Mouse (Mus musculus) hindbrain, postnatal 0 days (tissue): ENCODE data around the gene Gtpbp1. TPM values are rescaled to one million over a fixed set of nuclear protein-coding genes. Genes with fewer than 3 reads are reported as not detected.

ENCODE experiments used
- ATAC-seq: fragments of 200-750 bp; cut with Nextera tagmentation; 2 replicates; pipeline ENCODE4 v1.8.0; 2017; ENCODE audit warnings: mild to moderate bottlenecking, moderate TSS enrichment, moderate library complexity
- DNase-seq: peaks from one replicate; pipeline ENCODE4 v3.0.0-alpha.2; 2015; ENCODE audit warnings: low spot score
- H3K27ac ChIP-seq: fragments of 300-500 bp; sonication (generic); 2 replicates; pipeline ENCODE4 v1.5.1; 2014; ENCODE audit warnings: mild to moderate bottlenecking
- H3K27me3 ChIP-seq: fragments of 300-500 bp; sonication (generic); 2 replicates; pipeline ENCODE4 v1.6.1; 2014; ENCODE audit warnings: low read length, mixed read lengths; ENCODE audit not compliant: insufficient read depth
- H3K36me3 ChIP-seq: fragments of 300-500 bp; sonication (generic); 2 replicates; pipeline ENCODE4 v1.6.1; 2014; ENCODE audit warnings: low read length, mixed read lengths; ENCODE audit not compliant: insufficient read depth
- H3K4me1 ChIP-seq: fragments of 300-500 bp; sonication (generic); 2 replicates; pipeline ENCODE4 v1.6.1; 2014; ENCODE audit warnings: antibody characterized with exemption, low read length, mixed read lengths; ENCODE audit not compliant: insufficient read depth
- H3K4me2 ChIP-seq: fragments of 300-500 bp; sonication (generic); 2 replicates; pipeline ENCODE4 v1.6.1; 2014; ENCODE audit warnings: low read depth, mild to moderate bottlenecking, low read length, moderate library complexity, mixed read lengths
- H3K4me3 ChIP-seq: fragments of 300-500 bp; sonication (generic); 2 replicates; pipeline ENCODE4 v1.5.1; 2014; ENCODE audit warnings: low read length
- H3K9ac ChIP-seq: fragments of 300-500 bp; sonication (generic); replicated peaks from 2 replicates; pipeline ENCODE4 v1.6.1; 2014; ENCODE audit warnings: mild to moderate bottlenecking, low read length, moderate library complexity, mixed read lengths
- H3K9me3 ChIP-seq: fragments of 300-500 bp; sonication (generic); 2 replicates; pipeline ENCODE4 v1.6.1; 2016; ENCODE audit warnings: low read length, mixed read lengths
- CTCF ChIP-seq: IDR thresholded peaks from 2 replicates; pipeline ENCODE4 v1.5.1; 2016; ENCODE audit warnings: antibody characterized with exemption, control low read depth, low read depth
- WGBS: fragments of 180-500 bp; shearing (Covaris S2); extraction: QIAGEN DNeasy Blood & Tissue Kit; methylation state at CpG from one replicate; pipeline ENCODE4 v1.1.7; 2014; 5-methylcytosine and 5-hydroxymethylcytosine counted together
- polyA plus RNA-seq: library from polyadenylated mRNA; unstranded; fragments of >200 nt; fragmentation: Nextera tagmentation; extraction: Ambion mirVana; gene quantifications from 2 replicates; pipeline ENCODE4 v1.2.1, GENCODE M21; 2015
- total RNA-seq: library from RNA; depleted of rRNA; stranded (reverse); fragments of >200 nt; gene quantifications from 2 replicates; pipeline ENCODE4 v1.2.3, GENCODE M21; 2014

Gene Gtpbp1
- total and polyA plus RNA-seq, 2 experiments from 2014 or later, result 38.3 to 88.2 TPM

DNA sequence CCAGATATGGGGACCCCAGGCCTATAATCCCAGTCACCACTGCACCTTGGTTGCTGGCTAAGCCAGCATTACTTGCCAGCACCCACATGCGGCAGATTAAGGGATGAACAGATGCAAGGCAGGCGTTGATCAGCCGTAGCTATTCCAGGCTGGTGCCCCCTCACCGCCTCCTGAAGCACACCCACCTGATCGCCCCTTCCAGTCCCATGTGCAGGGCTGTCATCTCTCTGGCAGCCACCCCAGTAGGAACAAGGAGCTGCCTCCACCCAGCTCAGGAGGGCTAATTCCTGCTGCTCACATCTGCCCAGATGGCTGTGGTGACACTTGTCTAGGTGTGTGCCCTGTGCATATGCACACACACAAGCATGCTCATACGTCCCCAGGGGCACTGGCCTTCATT, 70.3 kb downstream of the Gtpbp1 start:
- Histone ChIP-seq H3K27me3 (no peaks in the 10 kb centered on the region), H3K9me3 (no peaks in the 10 kb centered on the region), H3K9ac (no peak overlapping the region), H3K4me2 (no peak overlapping the region), H3K27ac (no peak overlapping the region), H3K36me3 (peaks cover 21% of the 10 kb centered on the region; the same call in 1 of the 2 replicates), H3K4me1 (peaks cover 15% of the 10 kb centered on the region; the same call in 1 of the 2 replicates), H3K4me3 (no peak overlapping the region)
- DNase-seq (no peak), ATAC-seq (no peak)
- WGBS, result 85% methylated on average over 6 of the region's 6 CpGs
- no peak for TF ChIP-seq CTCF

DNA sequence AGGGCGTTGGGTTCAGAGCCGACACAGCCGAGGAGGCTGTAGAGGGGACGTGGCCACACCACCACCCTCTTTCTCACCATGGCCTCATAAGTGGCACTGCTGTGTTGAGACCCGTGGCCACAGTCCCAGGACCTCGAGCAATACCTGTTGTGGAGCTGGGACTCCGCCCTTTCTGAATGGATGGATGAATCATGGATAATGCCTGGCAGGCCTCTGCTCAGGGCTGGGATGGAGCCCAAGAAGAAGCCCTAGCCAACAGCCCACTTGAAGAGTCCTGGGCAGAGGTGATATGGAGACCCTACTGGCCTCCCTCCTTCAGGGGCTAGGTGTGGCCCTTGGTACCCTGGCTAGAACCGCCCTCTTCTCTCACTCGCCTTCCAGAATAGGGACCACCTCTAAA, 72.4 kb downstream of the Gtpbp1 start:
- DNase-seq (no peak), ATAC-seq (no peak)
- H3K27ac ChIP-seq, result no peak overlapping the region
- H3K4me1 ChIP-seq, result peaks cover 20% of the 10 kb centered on the region; the same call in 1 of the 2 replicates
- H3K4me2 ChIP-seq, result no peak overlapping the region
- H3K27me3 ChIP-seq, result no peaks in the 10 kb centered on the region
- no peak overlapping the region for H3K9ac ChIP-seq
- no peak for TF ChIP-seq CTCF
- no peaks in the 10 kb centered on the region for H3K9me3 ChIP-seq
- H3K36me3 ChIP-seq, result peaks cover 21% of the 10 kb centered on the region; the same call in 1 of the 2 replicates
- H3K4me3 ChIP-seq, result no peak overlapping the region
- 93% methylated on average over 9 of the region's 9 CpGs for WGBS

DNA sequence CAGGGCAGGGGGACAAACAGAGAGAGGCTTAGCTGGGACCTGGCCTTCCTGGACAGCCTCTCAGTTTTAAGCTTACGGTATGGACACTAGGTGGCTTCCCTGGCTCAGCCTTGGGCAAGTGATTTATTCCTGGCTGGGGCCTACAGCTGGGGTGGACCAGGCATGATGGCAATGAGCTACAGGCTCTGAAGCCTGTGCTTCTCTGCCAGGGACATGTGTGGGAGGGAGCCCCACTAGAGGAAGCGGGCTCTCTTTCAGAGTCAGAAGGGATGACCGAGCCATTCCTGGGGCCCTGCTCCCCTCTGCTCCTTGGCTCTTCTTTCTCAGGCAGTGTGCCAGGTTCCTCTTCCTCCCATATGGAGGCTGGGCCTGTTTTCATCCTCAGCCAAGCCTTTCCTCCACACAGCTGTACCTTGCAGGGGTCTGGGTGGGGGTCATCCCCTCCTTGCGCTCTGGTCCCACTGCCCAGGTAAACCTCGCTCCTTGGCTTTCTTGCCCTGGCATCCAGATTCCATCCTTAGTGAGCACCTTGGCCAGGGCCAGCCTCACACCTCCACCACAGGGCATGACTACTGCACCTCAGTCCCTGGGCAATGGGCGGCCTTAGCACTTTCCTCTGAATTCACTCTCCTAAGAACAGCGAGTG, 73.1 kb downstream of the Gtpbp1 start:
- no peak overlapping the region for H3K9ac ChIP-seq
- DNase-seq (no peak), ATAC-seq (0 out of 2 replicates have a peak, but pooled peaks have one; percentile 27)
- peak; percentile 35 for TF ChIP-seq CTCF
- H3K9me3 ChIP-seq, result no peaks in the 10 kb centered on the region
- H3K36me3 ChIP-seq, result peaks cover 21% of the 10 kb centered on the region; the same call in 1 of the 2 replicates
- H3K27me3 ChIP-seq, result no peaks in the 10 kb centered on the region
- no peak overlapping the region for H3K4me3 ChIP-seq
- WGBS, result 73% methylated on average over 7 of the region's 7 CpGs
- H3K4me1 ChIP-seq, result peaks cover 20% of the 10 kb centered on the region; the same call in 1 of the 2 replicates
- H3K4me2 ChIP-seq, result no peak overlapping the region
- H3K27ac ChIP-seq, result no peak overlapping the region

DNA sequence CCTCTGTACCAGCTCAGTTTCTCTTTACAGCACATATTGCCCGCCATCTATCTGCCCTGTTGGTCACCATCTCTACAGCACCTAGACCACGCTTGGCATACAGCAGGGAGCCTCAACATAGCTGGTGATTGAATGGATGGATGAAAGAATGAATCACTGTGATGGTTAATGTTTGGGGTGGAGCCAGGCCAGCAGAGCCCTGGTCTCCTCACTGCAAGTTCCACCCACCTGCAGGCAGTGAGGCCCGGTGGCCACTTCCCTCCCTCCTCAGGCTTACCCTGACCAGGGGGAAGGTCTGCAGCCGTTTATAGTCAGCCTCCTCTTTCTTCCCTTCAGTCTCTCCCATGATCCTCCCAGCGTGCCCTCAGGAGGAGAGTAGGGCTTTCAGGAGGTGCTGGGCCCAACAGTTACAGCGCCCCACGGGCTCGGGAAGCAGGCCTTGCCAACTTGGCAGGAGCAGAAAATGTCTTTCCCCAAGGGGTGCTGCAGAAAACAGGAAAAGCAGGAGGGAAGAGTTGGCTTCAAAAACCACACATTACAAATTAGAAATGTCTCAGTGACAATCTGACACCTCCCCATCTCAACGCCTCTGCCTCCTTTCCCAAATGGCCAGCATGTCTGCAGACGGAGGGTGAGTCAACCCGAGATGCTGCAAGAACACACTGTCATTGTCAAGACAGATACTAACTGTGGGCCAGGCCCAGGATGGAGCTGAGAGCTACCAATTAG, 74.1 kb downstream of the Gtpbp1 start:
- 72% methylated on average over 11 of the region's 11 CpGs for WGBS

GRCm38 (mm10) chr15:79765361-79765760, 74.7 kb downstream of the Gtpbp1 start:
- Histone ChIP-seq H3K4me2 (no peak overlapping the region), H3K27ac (no peak overlapping the region), H3K4me3 (no peak overlapping the region), H3K9ac (no peak overlapping the region), H3K4me1 (peaks cover 20% of the 10 kb centered on the region; the same call in 1 of the 2 replicates), H3K36me3 (peaks cover 21% of the 10 kb centered on the region; the same call in 1 of the 2 replicates), H3K27me3 (no peaks in the 10 kb centered on the region), H3K9me3 (no peaks in the 10 kb centered on the region)
- 72% methylated on average over 2 of the region's 2 CpGs for WGBS
- DNase-seq (no peak), ATAC-seq (no peak)
- TF ChIP-seq CTCF, result no peak

More for the DNA sequence above, 74.1 kb downstream of the Gtpbp1 start:
- Histone ChIP-seq H3K36me3 (peaks cover 21% of the 10 kb centered on the region; the same call in 1 of the 2 replicates), H3K27me3 (no peaks in the 10 kb centered on the region), H3K4me3 (no peak overlapping the region), H3K9me3 (no peaks in the 10 kb centered on the region), H3K9ac (no peak overlapping the region), H3K27ac (no peak overlapping the region), H3K4me1 (peaks cover 20% of the 10 kb centered on the region; the same call in 1 of the 2 replicates), H3K4me2 (no peak overlapping the region)
- ATAC-seq (no peak), DNase-seq (no peak)
- no peak for TF ChIP-seq CTCF

GRCm38 (mm10) chr15:79766168-79766567, 75.5 kb downstream of the Gtpbp1 start:
- no peak for DNase-seq
- WGBS, result 61% methylated on average over 9 of the region's 10 CpGs
- ATAC-seq, result no peak

More at GRCm38 (mm10) chr15:79766168-79766567, 75.5 kb downstream of the Gtpbp1 start:
- H3K4me2 ChIP-seq, result no peak overlapping the region
- peaks cover 21% of the 10 kb centered on the region; the same call in 1 of the 2 replicates for H3K36me3 ChIP-seq
- H3K27me3 ChIP-seq, result no peaks in the 10 kb centered on the region
- H3K9ac ChIP-seq, result no peak overlapping the region
- H3K4me3 ChIP-seq, result no peak overlapping the region
- peaks cover 20% of the 10 kb centered on the region; the same call in 1 of the 2 replicates for H3K4me1 ChIP-seq
- no peaks in the 10 kb centered on the region for H3K9me3 ChIP-seq
- 0 out of 2 replicates have a peak overlapping the region, but pooled peaks have one; percentile 3 for H3K27ac ChIP-seq
- no peak for TF ChIP-seq CTCF
